Mouse (Mus musculus): ENCODE results near the gene 5730455P16Rik. TPM values are rescaled to one million over a fixed set of nuclear protein-coding genes. Genes with fewer than 3 reads are reported as not detected.
"Not testable (repeated sequence)": the region's sequence is repeated elsewhere in the genome, so short reads cannot be mapped to it uniquely, and the experiment has no call there.

Gene 5730455P16Rik
- 6.2 and 6.6 TPM in 2 replicates for polyA plus RNA-seq (2015; fragmentation: Nextera tagmentation; extraction: Ambion mirVana)

DNA sequence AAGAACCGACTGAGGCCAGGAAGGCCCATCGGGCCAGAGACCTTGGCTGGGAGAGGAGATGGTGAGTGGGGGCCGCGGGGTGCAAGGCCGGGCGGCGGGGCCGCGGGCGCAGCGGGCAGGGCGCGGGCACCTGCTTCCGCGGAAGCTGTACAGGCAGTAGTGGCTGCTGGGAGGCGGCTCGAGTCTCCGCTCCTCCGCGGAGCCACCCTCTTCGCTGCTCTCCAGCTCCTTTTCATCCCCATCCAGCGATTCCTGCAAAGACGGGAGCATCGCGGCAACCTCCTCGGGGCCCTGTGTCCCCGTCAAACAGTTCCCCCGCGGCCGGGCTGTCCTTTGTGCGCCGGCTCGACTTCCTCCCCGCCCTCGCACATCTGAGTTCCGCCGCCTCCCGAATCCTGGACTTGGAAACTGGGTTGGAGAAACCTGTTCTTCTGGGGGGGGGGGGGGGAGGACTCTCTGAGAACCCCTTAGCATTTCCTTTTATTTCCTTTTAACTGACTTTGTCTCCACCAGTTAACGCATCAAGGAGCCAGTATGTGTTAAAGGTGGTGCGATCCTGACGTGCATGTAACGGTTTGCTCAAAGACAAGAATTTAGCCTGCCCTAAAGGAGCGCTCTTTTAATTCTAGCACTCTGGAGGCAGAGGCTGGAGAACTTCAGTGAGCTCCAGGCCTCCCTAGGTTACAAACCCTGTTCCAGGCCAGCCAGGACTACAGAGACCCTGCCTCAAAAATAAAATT, at the start of gene 5730455P16Rik:
Gene 5730455P16Rik (minus strand): TSS at position 323 of the 740 bp plus-strand sequence.
- WGBS (ENCODE audit: insufficient replicate concordance): 2% methylated on average over 42 of the region's 43 CpGs
- DNase-seq: peak; percentile 89
- ATAC-seq: peak; percentile 86

DNA sequence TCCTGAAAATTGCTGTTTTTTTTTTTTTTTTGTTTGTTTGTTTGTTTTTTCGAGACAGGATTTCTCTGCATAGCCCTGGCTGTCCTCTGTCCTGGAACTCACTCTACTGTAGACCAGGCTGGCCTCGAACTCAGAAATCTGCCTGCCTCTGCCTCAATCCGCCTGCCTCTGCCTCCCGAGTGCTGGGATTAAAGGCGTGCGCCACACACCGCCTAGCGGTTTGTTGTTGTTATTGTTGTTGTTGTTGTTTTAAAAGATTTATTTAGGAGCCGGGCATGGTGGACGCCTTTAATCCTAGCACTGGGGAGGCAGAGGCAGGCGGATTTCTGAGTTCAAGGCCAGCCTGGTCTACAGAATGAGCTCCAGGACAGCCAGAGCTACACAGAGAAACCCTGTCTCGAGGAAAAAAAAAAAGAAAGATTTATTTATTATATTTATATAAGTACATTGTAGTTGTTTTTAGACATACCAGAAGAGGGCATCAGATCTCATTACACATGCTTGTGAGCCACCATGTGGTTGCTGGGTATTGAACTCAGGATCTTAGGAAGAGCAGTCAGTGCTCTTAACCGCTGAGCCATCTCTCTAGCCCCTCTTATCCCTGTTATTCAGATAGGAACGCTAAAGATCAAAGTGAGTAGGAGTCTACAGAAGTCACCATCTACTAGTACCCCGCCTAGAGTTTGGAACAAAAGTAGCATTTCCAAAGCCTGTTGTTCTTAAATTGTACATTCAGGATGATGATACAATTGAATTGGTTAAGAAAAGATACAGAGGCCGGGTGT, 48.4 kb upstream of the 5730455P16Rik start:
- H3K9ac ChIP-seq (replicated peaks); H3K4me2 ChIP-seq (ENCODE audit: low read depth, low read length); H3K9me3 ChIP-seq (ENCODE audit: low read length); ATAC-seq; H3K27ac ChIP-seq (ENCODE audit: low read depth); H3K4me1 ChIP-seq (ENCODE audit: insufficient read depth); DNase-seq; H3K4me3 ChIP-seq (ENCODE audit: low read depth, low read length); H3K36me3 ChIP-seq (replicated peaks; ENCODE audit: insufficient read depth, low read length); H3K27me3 ChIP-seq (ENCODE audit: insufficient read depth, low read length): not testable (repeated sequence)
- 73% methylated on average over 16 of the region's 16 CpGs for WGBS (ENCODE audit: insufficient replicate concordance)

More for the DNA sequence above, at the start of gene 5730455P16Rik:
- TF ChIP-seq CTCF (IDR thresholded peaks at IDR 0.05; ENCODE audit: low read depth) (no peak), EP300 (IDR thresholded peaks at IDR 0.05; ENCODE audit: low read depth) (peak; percentile 20; the same call in 1 of the 2 replicates)
- H3K4me3 ChIP-seq (ENCODE audit: low read depth, low read length): peak within 1 kb of the TSS; percentile 98
- H3K9me3 ChIP-seq (ENCODE audit: low read length): no peaks in the 10 kb centered on the region
- H3K9ac ChIP-seq (replicated peaks): peak within 1 kb of the TSS; percentile 98
- peak within 1 kb of the TSS; percentile 78 for H3K27ac ChIP-seq (ENCODE audit: low read depth)
- H3K36me3 ChIP-seq (replicated peaks; ENCODE audit: insufficient read depth, low read length): peaks cover 15% of the 10 kb centered on the region
- H3K4me1 ChIP-seq (ENCODE audit: insufficient read depth): peaks cover 16% of the 10 kb centered on the region; the same call in 1 of the 2 replicates
- H3K4me2 ChIP-seq (ENCODE audit: low read depth, low read length): peak within 1 kb of the TSS; percentile 99
- no peaks in the 10 kb centered on the region for H3K27me3 ChIP-seq (ENCODE audit: insufficient read depth, low read length)

DNA sequence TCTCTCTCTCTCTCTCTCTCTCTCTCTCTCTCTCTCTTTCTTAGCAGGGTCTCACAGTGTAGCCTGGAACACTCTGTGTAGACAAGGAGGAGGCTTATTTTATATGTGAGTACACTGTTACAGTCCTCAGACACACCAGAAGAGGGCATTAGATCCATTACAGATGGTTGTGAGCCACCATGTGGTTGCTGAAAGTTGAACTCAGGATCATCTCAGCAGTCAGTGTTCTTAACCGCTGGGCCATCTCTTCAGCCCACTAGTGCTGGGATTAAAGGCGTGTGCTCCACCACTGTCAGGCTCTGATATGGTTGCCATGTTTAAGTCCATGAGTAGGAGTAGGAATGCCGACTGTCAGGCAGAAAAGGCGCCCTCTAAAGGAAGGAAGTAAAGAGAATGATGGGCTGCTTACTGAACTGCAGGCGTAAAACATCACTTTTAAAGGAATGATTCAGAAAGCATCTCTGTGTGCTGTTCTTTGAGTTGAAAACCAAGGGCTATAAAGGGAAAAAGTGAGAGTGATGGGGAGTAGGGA, 47.5 kb upstream of the 5730455P16Rik start:
- DNase-seq (no peak), ATAC-seq (no peak)
- Histone ChIP-seq H3K9me3 (ENCODE audit: low read length) (no peaks in the 10 kb centered on the region), H3K27me3 (ENCODE audit: insufficient read depth, low read length) (no peaks in the 10 kb centered on the region), H3K4me1 (ENCODE audit: insufficient read depth) (peaks cover 7% of the 10 kb centered on the region), H3K36me3 (replicated peaks; ENCODE audit: insufficient read depth, low read length) (no peaks in the 10 kb centered on the region), H3K4me3 (ENCODE audit: low read depth, low read length) (no peak overlapping the region), H3K9ac (replicated peaks) (no peak overlapping the region), H3K4me2 (ENCODE audit: low read depth, low read length) (no peak overlapping the region), H3K27ac (ENCODE audit: low read depth) (no peak overlapping the region)
- 49% methylated on average over 5 of the region's 5 CpGs for WGBS (ENCODE audit: insufficient replicate concordance)
- TF ChIP-seq CTCF (IDR thresholded peaks at IDR 0.05; ENCODE audit: low read depth) (peak; percentile 26; the same call in 1 of the 2 replicates), EP300 (IDR thresholded peaks at IDR 0.05; ENCODE audit: low read depth) (no peak)

DNA sequence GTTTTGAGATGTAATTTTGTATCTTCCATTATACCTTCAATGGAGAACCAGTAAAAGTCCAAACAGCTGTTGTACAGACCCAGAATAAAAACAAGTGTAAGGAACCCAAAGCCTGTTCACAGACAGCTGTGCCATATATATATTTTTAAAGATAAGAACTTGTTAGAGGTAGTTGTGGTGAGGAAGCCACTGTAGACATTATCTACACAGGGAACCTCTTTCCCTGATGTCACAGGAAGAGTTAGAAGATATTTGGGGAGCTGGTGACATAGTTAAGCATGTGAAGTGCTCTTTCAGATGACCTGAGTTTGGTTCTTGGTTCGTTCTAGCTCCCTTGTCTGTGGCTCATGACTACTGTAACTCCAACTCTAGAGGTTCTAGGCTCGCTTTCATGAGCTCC, 46.9 kb upstream of the 5730455P16Rik start:
- 44% methylated on average over 2 of the region's 2 CpGs for WGBS (ENCODE audit: insufficient replicate concordance)
- H3K9ac ChIP-seq (replicated peaks): no peak overlapping the region
- peaks cover 4% of the 10 kb centered on the region for H3K4me1 ChIP-seq (ENCODE audit: insufficient read depth)
- no peaks in the 10 kb centered on the region for H3K27me3 ChIP-seq (ENCODE audit: insufficient read depth, low read length)
- TF ChIP-seq EP300 (IDR thresholded peaks at IDR 0.05; ENCODE audit: low read depth) (no peak), CTCF (IDR thresholded peaks at IDR 0.05; ENCODE audit: low read depth) (no peak)
- no peak for DNase-seq
- no peak overlapping the region for H3K27ac ChIP-seq (ENCODE audit: low read depth)
- ATAC-seq: no peak
- no peaks in the 10 kb centered on the region for H3K36me3 ChIP-seq (replicated peaks; ENCODE audit: insufficient read depth, low read length)
- H3K9me3 ChIP-seq (ENCODE audit: low read length): no peaks in the 10 kb centered on the region
- H3K4me3 ChIP-seq (ENCODE audit: low read depth, low read length): no peak overlapping the region
- H3K4me2 ChIP-seq (ENCODE audit: low read depth, low read length): no peak overlapping the region

DNA sequence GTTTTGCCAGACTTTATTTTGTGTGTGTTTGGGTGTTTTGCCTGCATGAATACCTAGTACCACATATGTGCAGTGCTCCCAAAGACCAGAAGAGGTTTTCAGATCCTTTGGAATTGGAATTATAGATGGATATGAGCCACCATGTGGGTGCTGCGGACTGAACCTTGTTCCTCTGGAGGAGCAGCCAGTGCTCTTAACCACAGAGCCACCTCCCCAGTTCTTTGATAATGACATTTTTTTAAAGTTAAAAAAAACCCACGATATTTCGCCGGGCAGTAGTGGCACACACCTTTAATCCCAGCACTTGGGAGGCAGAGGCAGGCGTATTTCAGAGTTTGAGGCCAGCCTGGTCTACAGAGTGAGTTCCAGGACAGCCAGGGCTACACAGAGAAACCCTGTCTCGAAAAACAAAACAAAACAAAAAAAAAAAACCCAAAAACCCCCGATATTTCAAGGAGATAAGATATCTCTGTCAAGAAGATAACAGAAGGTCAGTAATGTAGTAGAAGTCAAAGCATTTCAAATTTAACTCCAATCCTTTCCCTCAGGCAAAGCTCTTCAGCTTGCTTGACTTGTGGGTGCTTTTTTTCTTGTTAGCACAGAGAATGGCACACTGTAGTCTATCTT, 43.7 kb upstream of the 5730455P16Rik start:
- H3K27me3 ChIP-seq (ENCODE audit: insufficient read depth, low read length): no peaks in the 10 kb centered on the region
- no peak overlapping the region for H3K27ac ChIP-seq (ENCODE audit: low read depth)
- no peaks in the 10 kb centered on the region for H3K4me1 ChIP-seq (ENCODE audit: insufficient read depth)
- H3K9me3 ChIP-seq (ENCODE audit: low read length): peaks cover 4% of the 10 kb centered on the region; the same call in 1 of the 2 replicates
- TF ChIP-seq EP300 (IDR thresholded peaks at IDR 0.05; ENCODE audit: low read depth): no peak
- TF ChIP-seq CTCF (IDR thresholded peaks at IDR 0.05; ENCODE audit: low read depth): no peak
- H3K4me2 ChIP-seq (ENCODE audit: low read depth, low read length): no peak overlapping the region
- H3K9ac ChIP-seq (replicated peaks): no peak overlapping the region
- WGBS (ENCODE audit: insufficient replicate concordance): 53% methylated on average over 7 of the region's 7 CpGs
- H3K4me3 ChIP-seq (ENCODE audit: low read depth, low read length): no peak overlapping the region
- H3K36me3 ChIP-seq (replicated peaks; ENCODE audit: insufficient read depth, low read length): no peaks in the 10 kb centered on the region
- no peak for ATAC-seq
- no peak for DNase-seq
